Mouse (Mus musculus) lung, postnatal 14 days (tissue): ENCODE data around the gene Srr.

Experiments used
- DNase-seq: peaks from one replicate; pipeline ENCODE4 v3.0.0; 2021

The Srr gene

GRCm38 (mm10) chr11:74925577-74926387, at the start of gene Srr, which contains the start of gene Smg6:
Gene Srr, minus strand, starts transcription at chr11:74925948.
Gene Smg6, plus strand, starts transcription at chr11:74925823.
- peak; percentile 95 for DNase-seq

GRCm38 (mm10) chr11:74974615-74975014, 48.9 kb upstream of the Srr start:
- no peak for DNase-seq

GRCm38 (mm10) chr11:74973290-74974157, 47.8 kb upstream of the Srr start:
- DNase-seq = no peak

GRCm38 (mm10) chr11:74965516-74965915, 39.8 kb upstream of the Srr start:
- DNase-seq = no peak

GRCm38 (mm10) chr11:74962846-74963407, 37.2 kb upstream of the Srr start:
- DNase-seq = peak; percentile 13

GRCm38 (mm10) chr11:74961953-74962352, 36.2 kb upstream of the Srr start:
- DNase-seq = no peak

GRCm38 (mm10) chr11:74960031-74960551, 34.3 kb upstream of the Srr start:
- no peak for DNase-seq

GRCm38 (mm10) chr11:74959501-74959900, 33.8 kb upstream of the Srr start:
- no peak for DNase-seq

GRCm38 (mm10) chr11:74957600-74957999, 31.9 kb upstream of the Srr start:
- no peak for DNase-seq

GRCm38 (mm10) chr11:74956006-74956405, 30.3 kb upstream of the Srr start:
- DNase-seq = no peak

GRCm38 (mm10) chr11:74954901-74955300, 29.2 kb upstream of the Srr start:
- DNase-seq = no peak

GRCm38 (mm10) chr11:74946348-74946747, 20.6 kb upstream of the Srr start:
- peak; percentile 28 for DNase-seq

- DNase-seq = no peak
Observed at GRCm38 (mm10) chr11:74930391-74930790, 4.6 kb upstream of the Srr start.

- DNase-seq = no peak
Observed at GRCm38 (mm10) chr11:74929111-74929510, 3.4 kb upstream of the Srr start.

GRCm38 (mm10) chr11:74927236-74927725, 1.5 kb upstream of the Srr start:
- no peak for DNase-seq

- peak; percentile 48 for DNase-seq
Observed at GRCm38 (mm10) chr11:74926388-74927005, 749 bp upstream of the Srr start.

GRCm38 (mm10) chr11:74924149-74924548, 1.6 kb downstream of the Srr start:
- peak; percentile 51 for DNase-seq

GRCm38 (mm10) chr11:74919249-74919648, 6.5 kb downstream of the Srr start:
- no peak for DNase-seq

GRCm38 (mm10) chr11:74912492-74912891, 13.3 kb downstream of the Srr start:
- no peak for DNase-seq

GRCm38 (mm10) chr11:74909978-74910377, 15.8 kb downstream of the Srr start:
- DNase-seq = no peak

GRCm38 (mm10) chr11:74908618-74909399, 16.9 kb downstream of the Srr start:
- no peak for DNase-seq

GRCm38 (mm10) chr11:74907850-74908249, 17.9 kb downstream of the Srr start:
- no peak for DNase-seq
